Mouse (Mus musculus) right cerebral cortex, postnatal 14 days (tissue): ENCODE measurements around the gene Ttll12.

ENCODE experiments used
- DNase-seq: peaks from one replicate; pipeline ENCODE4 v3.0.0; 2022

Ttll12 gene

GRCm38 (mm10) chr15:83560941-83561477 is 33.9 kb downstream of the Ttll12 start:
- no peak for DNase-seq

- peak; percentile 85 for DNase-seq
Observed at GRCm38 (mm10) chr15:83555161-83555974, 39.6 kb downstream of the Ttll12 start.

GRCm38 (mm10) chr15:83553831-83554230 is 41.1 kb downstream of the Ttll12 start:
- no peak for DNase-seq

- no peak for DNase-seq
Observed at GRCm38 (mm10) chr15:83550137-83550536, 44.8 kb downstream of the Ttll12 start.

- DNase-seq = no peak
Observed at GRCm38 (mm10) chr15:83547144-83547543, 47.8 kb downstream of the Ttll12 start.

GRCm38 (mm10) chr15:83546029-83546428 is 48.9 kb downstream of the Ttll12 start:
- no peak for DNase-seq

- DNase-seq = no peak
Observed at GRCm38 (mm10) chr15:83541647-83542287, 53.2 kb downstream of the Ttll12 start.

- no peak for DNase-seq
Observed at GRCm38 (mm10) chr15:83539905-83540304, 55.1 kb downstream of the Ttll12 start.

GRCm38 (mm10) chr15:83538855-83539254 is 56.1 kb downstream of the Ttll12 start:
- DNase-seq = no peak

GRCm38 (mm10) chr15:83535890-83536231 is 59.1 kb downstream of the Ttll12 start:
- DNase-seq = no peak

- DNase-seq = no peak
Observed at GRCm38 (mm10) chr15:83534960-83535889, 59.7 kb downstream of the Ttll12 start.

- no peak for DNase-seq
Observed at GRCm38 (mm10) chr15:83532606-83533005, 62.4 kb downstream of the Ttll12 start.

- DNase-seq = no peak
Observed at GRCm38 (mm10) chr15:83531961-83532469, 62.9 kb downstream of the Ttll12 start.

GRCm38 (mm10) chr15:83530688-83531087 is 64.3 kb downstream of the Ttll12 start:
- no peak for DNase-seq

GRCm38 (mm10) chr15:83530233-83530632 is 64.7 kb downstream of the Ttll12 start:
- DNase-seq = no peak

GRCm38 (mm10) chr15:83529765-83530164 is 65.2 kb downstream of the Ttll12 start:
- DNase-seq = no peak

GRCm38 (mm10) chr15:83528892-83529291 is 66.1 kb downstream of the Ttll12 start:
- no peak for DNase-seq

GRCm38 (mm10) chr15:83527747-83528146 is 67.2 kb downstream of the Ttll12 start:
- no peak for DNase-seq

- DNase-seq = no peak
Observed at GRCm38 (mm10) chr15:83527092-83527437, 67.9 kb downstream of the Ttll12 start.

GRCm38 (mm10) chr15:83526424-83527091 is 68.4 kb downstream of the Ttll12 start, which contains the start of gene Bik:
Bik (plus strand) TSS chr15:83526862.
- peak; percentile 32 for DNase-seq
